In genomic region chr5:148809485-148809884, GRCm38 (mm10) we compare ENCODE assay signal across 28 mouse cellular contexts.
DNase-seq lines count a peak whose midpoint lies in the region; ATAC-seq and TF ChIP-seq lines count a peak whose summit lies in the region.
"Had no signal": no experiment of that assay in that cellular context is flagged by ENCODE, and none has a peak within 500 bp of the region (broad histone marks: within the 10 kb centered on the region; RNA-seq: fewer than 3 reads in every experiment).

No protein-coding gene starts in this region.

- no peak for TF ChIP-seq CTCF in heart, adult 2 months (IDR thresholded peaks at IDR 0.05)
- TF ChIP-seq CTCF in lung, postnatal 0 days (IDR thresholded peaks at IDR 0.05): no peak

- no peak overlapping the region for H3K4me3 ChIP-seq in embryonic facial prominence, embryonic 14.5 days (ENCODE audit: low read depth, low read length)
- H3K4me3 ChIP-seq in embryonic facial prominence, embryonic 10.5 days: no peak overlapping the region
- peak overlapping the region; percentile 27 for H3K4me3 ChIP-seq in heart, embryonic 13.5 days
- no peak overlapping the region for H3K4me3 ChIP-seq in heart, adult 2 months
- no peak overlapping the region for H3K4me3 ChIP-seq in lung, embryonic 16.5 days (ENCODE audit: low read length)
- no peak overlapping the region for H3K4me3 ChIP-seq in lung, postnatal 0 days (ENCODE audit: low read depth, low read length)
- H3K4me3 ChIP-seq: forebrain, embryonic 13.5 days; liver, embryonic 12.5 days; midbrain, embryonic 12.5 days; stomach, embryonic 15.5 days had no signal

- H3K79me2 ChIP-seq in heart, adult 2 months (replicated peaks; ENCODE audit: control insufficient read depth, insufficient read depth, low read length): no peaks in the 10 kb centered on the region

- no peaks in the 10 kb centered on the region for H3K4me1 ChIP-seq in embryonic facial prominence, embryonic 14.5 days (ENCODE audit: control insufficient read depth, insufficient read depth, low read length)
- H3K4me1 ChIP-seq in embryonic facial prominence, embryonic 10.5 days: peaks cover 24% of the 10 kb centered on the region
- H3K4me1 ChIP-seq in heart, embryonic 13.5 days: peaks cover 24% of the 10 kb centered on the region
- peaks cover 3% of the 10 kb centered on the region for H3K4me1 ChIP-seq in heart, adult 2 months (ENCODE audit: control insufficient read depth, insufficient read depth, low read length)
- H3K4me1 ChIP-seq in lung, embryonic 16.5 days (replicated peaks; ENCODE audit: control insufficient read depth, insufficient read depth, low read length): peaks cover 19% of the 10 kb centered on the region
- no peaks in the 10 kb centered on the region for H3K4me1 ChIP-seq in lung, postnatal 0 days (ENCODE audit: insufficient read depth, low read depth, low read length)

- peaks cover 5% of the 10 kb centered on the region; the same call in 1 of the 2 replicates for H3K9me3 ChIP-seq in embryonic facial prominence, embryonic 14.5 days (ENCODE audit: control insufficient read depth, low read length)
- H3K9me3 ChIP-seq in embryonic facial prominence, embryonic 10.5 days: peaks cover 9% of the 10 kb centered on the region; the same call in 1 of the 2 replicates
- peaks cover 3% of the 10 kb centered on the region; the same call in 1 of the 2 replicates for H3K9me3 ChIP-seq in heart, embryonic 13.5 days
- H3K9me3 ChIP-seq in lung, embryonic 16.5 days (ENCODE audit: control insufficient read depth, low read length): peaks cover 3% of the 10 kb centered on the region
- H3K9me3 ChIP-seq in lung, postnatal 0 days (ENCODE audit: low read length): peaks cover 3% of the 10 kb centered on the region; the same call in 1 of the 2 replicates
- H3K9me3 ChIP-seq: neural tube, embryonic 15.5 days had no signal

- intact Hi-C loops in heart, adult 2 months (cut with DNase I): loop anchor here (5.0 kb wide), 1 partner anchor 568 kb away; no protein-coding TSS in a partner anchor
- intact Hi-C loops in heart, postnatal 10 days (cut with DNase I): no loop called here

- no peak overlapping the region for H3K9ac ChIP-seq in embryonic facial prominence, embryonic 14.5 days (ENCODE audit: low read depth, low read length)
- peak overlapping the region; percentile 65 for H3K9ac ChIP-seq in heart, embryonic 13.5 days
- no peak overlapping the region for H3K9ac ChIP-seq in heart, adult 2 months (ENCODE audit: low read depth, low read length)
- no peak overlapping the region for H3K9ac ChIP-seq in lung, embryonic 16.5 days (ENCODE audit: low read length)
- no peak overlapping the region for H3K9ac ChIP-seq in lung, postnatal 0 days (replicated peaks; ENCODE audit: low read depth)
- H3K9ac ChIP-seq: forebrain, embryonic 13.5 days; hindbrain, embryonic 14.5 days; liver, embryonic 12.5 days; liver, postnatal 0 days; midbrain, embryonic 12.5 days; neural tube, embryonic 15.5 days; stomach, embryonic 15.5 days had no signal

- DNase-seq in embryonic facial prominence, embryonic 14.5 days (ENCODE audit: low spot score): no peak
- no peak for DNase-seq in embryonic facial prominence, embryonic 10.5 days (ENCODE audit: low spot score)
- DNase-seq in heart, adult 2 months: no peak
- DNase-seq in heart, postnatal 10 days: peak; percentile 21 to 36
- no peak for DNase-seq in heart, adult 8-10 months (ENCODE audit: low spot score)
- no peak for DNase-seq in lung, postnatal 0 days (ENCODE audit: low spot score)
- DNase-seq: adrenal gland, adult 8-10 months; cerebellum, adult 2 months; cerebellum, postnatal 14 days; gastrocnemius, postnatal 25 days; kidney, adult 8-10 months; kidney, postnatal 4 days; layer of hippocampus, postnatal 36 days; left cerebral cortex, postnatal 4 days; liver, postnatal 0 days; retina, postnatal 1 day; right cerebral cortex, postnatal 14 days; thymus, adult 18-20 months; thymus, postnatal 25 days had no signal

- H3K36me3 ChIP-seq in embryonic facial prominence, embryonic 14.5 days (ENCODE audit: control insufficient read depth, insufficient read depth, low read length): no peaks in the 10 kb centered on the region
- H3K36me3 ChIP-seq in embryonic facial prominence, embryonic 10.5 days (replicated peaks): no peaks in the 10 kb centered on the region
- H3K36me3 ChIP-seq in heart, embryonic 13.5 days: no peaks in the 10 kb centered on the region
- H3K36me3 ChIP-seq in heart, adult 2 months (ENCODE audit: control insufficient read depth, insufficient read depth, low read length): no peaks in the 10 kb centered on the region
- no peaks in the 10 kb centered on the region for H3K36me3 ChIP-seq in lung, embryonic 16.5 days (ENCODE audit: control insufficient read depth, insufficient read depth, low read length)
- H3K36me3 ChIP-seq in lung, postnatal 0 days (ENCODE audit: insufficient read depth, low read length): no peaks in the 10 kb centered on the region
- H3K36me3 ChIP-seq: liver, embryonic 12.5 days; midbrain, embryonic 12.5 days; neural tube, embryonic 15.5 days; stomach, embryonic 15.5 days had no signal

- TF ChIP-seq POLR2A in heart, adult 2 months (IDR thresholded peaks at IDR 0.05; ENCODE audit: insufficient read depth, low read depth, low read length): no peak

- no peak for TF ChIP-seq EP300 in heart, adult 2 months (IDR thresholded peaks at IDR 0.05; ENCODE audit: insufficient read depth, low read depth, low read length)
- TF ChIP-seq EP300 in lung, postnatal 0 days (IDR thresholded peaks at IDR 0.05): no peak

- ATAC-seq in embryonic facial prominence, embryonic 14.5 days (ENCODE audit: low read depth): 0 out of 2 replicates have a peak, but pooled peaks have one; percentile 16
- peak; percentile 43; the same call in 1 of the 2 replicates for ATAC-seq in heart, embryonic 13.5 days (ENCODE audit: extremely low read depth, insufficient number of reproducible peaks, low FRiP score, low TSS enrichment)
- 0 out of 2 replicates have a peak, but pooled peaks have one; percentile 3 for ATAC-seq in lung, embryonic 16.5 days (ENCODE audit: low read depth)
- ATAC-seq in lung, postnatal 0 days: no peak

- H3K27ac ChIP-seq in embryonic facial prominence, embryonic 14.5 days (replicated peaks; ENCODE audit: low read depth, low read length): no peak overlapping the region
- no peak overlapping the region for H3K27ac ChIP-seq in embryonic facial prominence, embryonic 10.5 days (replicated peaks)
- peak overlapping the region; percentile 92 for H3K27ac ChIP-seq in heart, embryonic 13.5 days (replicated peaks)
- no peak overlapping the region for H3K27ac ChIP-seq in heart, adult 2 months
- H3K27ac ChIP-seq in lung, embryonic 16.5 days (ENCODE audit: low read length): no peak overlapping the region
- no peak overlapping the region for H3K27ac ChIP-seq in lung, postnatal 0 days (ENCODE audit: low read length)
- H3K27ac ChIP-seq: forebrain, embryonic 13.5 days; hindbrain, embryonic 14.5 days; kidney, postnatal 0 days; liver, embryonic 12.5 days; midbrain, embryonic 12.5 days; neural tube, embryonic 15.5 days; stomach, embryonic 15.5 days had no signal

- 0 out of 2 replicates have a peak, but pooled peaks cover 2% of the 10 kb centered on the region for H3K27me3 ChIP-seq in embryonic facial prominence, embryonic 14.5 days (replicated peaks; ENCODE audit: control insufficient read depth, insufficient read depth, low read length)
- peaks cover 30% of the 10 kb centered on the region for H3K27me3 ChIP-seq in embryonic facial prominence, embryonic 10.5 days (replicated peaks; ENCODE audit: low read depth, poor library complexity, severe bottlenecking)
- H3K27me3 ChIP-seq in heart, embryonic 13.5 days (replicated peaks): peaks cover 5% of the 10 kb centered on the region; the same call in 1 of the 2 replicates
- H3K27me3 ChIP-seq in heart, adult 2 months (ENCODE audit: control insufficient read depth, insufficient read depth, low read length): no peaks in the 10 kb centered on the region
- H3K27me3 ChIP-seq in lung, embryonic 16.5 days (ENCODE audit: control insufficient read depth, insufficient read depth, low read depth, low read length): no peaks in the 10 kb centered on the region
- H3K27me3 ChIP-seq in lung, postnatal 0 days (replicated peaks; ENCODE audit: insufficient read depth, low read length): no peaks in the 10 kb centered on the region
- H3K27me3 ChIP-seq: stomach, embryonic 15.5 days had no signal

- WGBS in embryonic facial prominence, embryonic 14.5 days: 39% methylated on average over 3 of the region's 3 CpGs
- 75% methylated on average over 3 of the region's 3 CpGs for WGBS in embryonic facial prominence, embryonic 10.5 days
- 22% methylated on average over 3 of the region's 3 CpGs for WGBS in heart, embryonic 13.5 days
- WGBS in heart, adult 2 months: 25% methylated on average over 3 of the region's 3 CpGs
- 25% methylated on average over 3 of the region's 3 CpGs for WGBS in lung, embryonic 16.5 days
- 24% methylated on average over 3 of the region's 3 CpGs for WGBS in lung, postnatal 0 days

- H3K4me2 ChIP-seq in embryonic facial prominence, embryonic 14.5 days (ENCODE audit: low read depth, low read length): no peak overlapping the region
- H3K4me2 ChIP-seq in heart, embryonic 13.5 days: peak overlapping the region; percentile 65
- H3K4me2 ChIP-seq in lung, embryonic 16.5 days (ENCODE audit: low read depth, low read length): no peak overlapping the region
- H3K4me2 ChIP-seq in lung, postnatal 0 days (replicated peaks; ENCODE audit: low read depth, low read length): no peak overlapping the region
- H3K4me2 ChIP-seq: forebrain, embryonic 13.5 days; liver, embryonic 12.5 days had no signal

Comparison
In these comparisons a context has a peak if more than half of its experiments do, and no peak if none do; other contexts are left out.
1. DNase-seq: peak in heart, postnatal 10 days (2 of 2); none in embryonic facial prominence, embryonic 14.5 days (single experiment), embryonic facial prominence, embryonic 10.5 days (single experiment), heart, adult 2 months (0 of 2), heart, adult 8-10 months (single experiment) and lung, postnatal 0 days (single experiment).